Mouse (Mus musculus) heart, postnatal 0 days (tissue): Measurements from ENCODE around the gene Lmo7.

Experiments
- CTCF ChIP-seq: IDR thresholded peaks from 2 replicates; pipeline ENCODE4 v1.5.1; 2016; ENCODE audit warnings: antibody characterized with exemption, control low read depth, low read depth
- EP300 ChIP-seq: IDR thresholded peaks from 2 replicates; pipeline ENCODE4 v1.6.1; 2016; ENCODE audit warnings: antibody characterized with exemption, low read depth

DNA sequence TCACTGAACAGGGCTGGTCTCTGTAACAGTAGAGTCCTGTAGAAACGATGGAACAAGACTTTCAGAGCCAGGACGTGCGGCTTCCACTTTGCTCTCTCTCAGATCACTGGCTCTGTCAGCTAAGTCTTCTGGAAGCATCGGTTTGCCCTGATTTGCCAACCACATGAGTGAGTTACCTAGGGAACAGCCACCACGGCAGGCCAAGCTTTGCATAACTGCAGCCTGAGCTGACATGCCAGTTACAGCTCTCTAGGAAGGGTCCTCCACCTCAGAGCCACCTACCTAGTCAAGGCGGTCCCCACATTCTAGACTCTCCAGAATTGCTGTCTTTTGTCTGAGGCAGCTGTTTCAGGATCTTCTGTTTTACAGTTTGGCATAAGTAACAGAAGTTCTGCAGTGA lies 107.4 kb downstream of the Lmo7 start:
- no peak for TF ChIP-seq CTCF
- TF ChIP-seq EP300: no peak
